ENCODE assay signal across 35 mouse cellular contexts in the genomic region with DNA sequence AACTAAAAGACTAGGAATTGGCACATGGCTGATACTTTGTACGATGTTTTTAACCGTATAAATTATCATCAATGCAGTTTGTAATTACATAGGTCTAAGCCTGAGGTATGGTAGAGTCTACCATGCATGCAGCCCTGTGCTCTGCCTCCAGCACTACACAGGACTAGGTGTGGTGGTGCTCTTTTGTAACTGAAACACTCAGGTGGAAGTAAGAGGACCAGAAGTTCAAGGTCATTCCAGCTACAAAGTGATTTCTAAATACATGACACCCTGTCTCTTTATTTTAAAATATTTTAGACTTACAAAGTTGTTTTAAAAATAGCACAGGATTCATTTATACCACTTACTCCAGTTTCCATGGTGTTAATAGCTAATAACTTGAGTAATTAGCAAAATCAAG.
"Had no signal": no experiment of that assay in that cellular context is flagged by ENCODE, and none has a peak within 500 bp of the region (broad histone marks: within the 10 kb centered on the region; RNA-seq: fewer than 3 reads in every experiment).

No protein-coding gene starts in this region.

- DNase-seq: heart, postnatal 10 days; heart, postnatal 14 days; heart, postnatal 36 days; heart, postnatal 4 days; kidney, adult 11 months; kidney, adult 18-20 months; kidney, adult 2 months; kidney, adult 8-10 months; kidney, adult 9 months; kidney, postnatal 10 days; kidney, postnatal 25 days; kidney, postnatal 36 days; kidney, postnatal 4 days; layer of hippocampus, adult 9-11 months; layer of hippocampus, postnatal 36 days had no signal

- H3K36me3 ChIP-seq: heart, embryonic 10.5 days; heart, embryonic 12.5 days; heart, embryonic 13.5 days; heart, embryonic 15.5 days; hindbrain, embryonic 10.5 days; hindbrain, embryonic 12.5 days; hindbrain, embryonic 13.5 days; hindbrain, embryonic 15.5 days; intestine, embryonic 15.5 days; kidney, embryonic 15.5 days had no signal

- H3K4me1 ChIP-seq: heart, embryonic 10.5 days; heart, embryonic 12.5 days; heart, embryonic 13.5 days; heart, embryonic 15.5 days; intestine, embryonic 15.5 days; kidney, embryonic 15.5 days had no signal

- H3K4me3 ChIP-seq: heart, embryonic 10.5 days; heart, embryonic 12.5 days; heart, embryonic 13.5 days; heart, embryonic 15.5 days; hindbrain, embryonic 10.5 days; hindbrain, embryonic 12.5 days; hindbrain, embryonic 13.5 days; hindbrain, embryonic 15.5 days; intestine, embryonic 15.5 days; kidney, embryonic 15.5 days; layer of hippocampus, adult 2 months; left cerebral cortex, adult 2 months had no signal

- H3K27ac ChIP-seq: heart, embryonic 10.5 days; heart, embryonic 13.5 days; heart, embryonic 15.5 days; hindbrain, embryonic 10.5 days; hindbrain, embryonic 12.5 days; hindbrain, embryonic 13.5 days; hindbrain, embryonic 14.5 days; hindbrain, embryonic 15.5 days; hindbrain, postnatal 0 days; intestine, embryonic 15.5 days; kidney, embryonic 15.5 days; kidney, postnatal 0 days; layer of hippocampus, adult 2 months; left cerebral cortex, adult 2 months had no signal

- H3K27me3 ChIP-seq: heart, embryonic 12.5 days; heart, embryonic 13.5 days; heart, embryonic 15.5 days; hindbrain, embryonic 12.5 days; hindbrain, embryonic 13.5 days; hindbrain, embryonic 15.5 days; intestine, embryonic 15.5 days; kidney, embryonic 15.5 days had no signal

- ATAC-seq: hindbrain, embryonic 16.5 days; hindbrain, postnatal 0 days; inflammation-experienced regulatory T-cells, adult 6 months; intestine, embryonic 15.5 days; intestine, embryonic 16.5 days; intestine, postnatal 0 days had no signal

- H3K9me3 ChIP-seq: heart, embryonic 10.5 days; heart, embryonic 12.5 days; heart, embryonic 13.5 days; heart, embryonic 15.5 days; hindbrain, embryonic 10.5 days; hindbrain, embryonic 12.5 days; hindbrain, embryonic 13.5 days; hindbrain, embryonic 15.5 days; intestine, embryonic 15.5 days; kidney, embryonic 15.5 days had no signal

- H3K4me2 ChIP-seq: heart, embryonic 11.5 days; heart, embryonic 12.5 days; heart, embryonic 13.5 days; heart, embryonic 15.5 days; hindbrain, embryonic 12.5 days; hindbrain, embryonic 13.5 days; hindbrain, embryonic 14.5 days; hindbrain, embryonic 15.5 days; intestine, embryonic 15.5 days; kidney, embryonic 15.5 days had no signal

- H3K9ac ChIP-seq: heart, embryonic 12.5 days; heart, embryonic 13.5 days; heart, embryonic 15.5 days; hindbrain, embryonic 12.5 days; hindbrain, embryonic 13.5 days; hindbrain, embryonic 14.5 days; hindbrain, embryonic 15.5 days; intestine, embryonic 15.5 days; kidney, embryonic 15.5 days had no signal
